Mouse (Mus musculus) forebrain, embryonic 15.5 days (tissue): Measurements from ENCODE around the gene Hadha. TPM values are rescaled to one million over a fixed set of nuclear protein-coding genes. Genes with fewer than 3 reads are reported as not detected.

Experiments used
- ATAC-seq: fragments of 200-750 bp; cut with Nextera tagmentation; replicated peaks from 2 replicates; pipeline ENCODE4 v1.8.0; 2017; ENCODE audit warnings: mild to moderate bottlenecking, moderate TSS enrichment, moderate library complexity
- H3K27ac ChIP-seq: fragments of 300-500 bp; sonication (generic); replicated peaks from 2 replicates; pipeline ENCODE4 v1.5.1; 2015; ENCODE audit warnings: mild to moderate bottlenecking, inconsistent platforms
- H3K27me3 ChIP-seq: fragments of 300-500 bp; sonication (generic); 2 replicates; pipeline ENCODE4 v1.6.1; 2015; ENCODE audit warnings: inconsistent platforms
- H3K36me3 ChIP-seq: fragments of 300-500 bp; sonication (generic); 2 replicates; pipeline ENCODE4 v1.6.1; 2015; ENCODE audit warnings: mild to moderate bottlenecking, inconsistent platforms
- H3K4me1 ChIP-seq: fragments of 300-500 bp; sonication (generic); 2 replicates; pipeline ENCODE4 v1.6.1; 2015; ENCODE audit warnings: inconsistent platforms
- H3K4me2 ChIP-seq: fragments of 300-500 bp; sonication (generic); replicated peaks from 2 replicates; pipeline ENCODE4 v1.6.1; 2015; ENCODE audit warnings: mild to moderate bottlenecking, inconsistent platforms
- H3K4me3 ChIP-seq: fragments of 300-500 bp; sonication (generic); 2 replicates; pipeline ENCODE4 v1.5.1; 2015; ENCODE audit warnings: mild to moderate bottlenecking, inconsistent platforms
- H3K9ac ChIP-seq: fragments of 300-500 bp; sonication (generic); replicated peaks from 2 replicates; pipeline ENCODE4 v1.6.1; 2015; ENCODE audit warnings: mild to moderate bottlenecking, inconsistent platforms
- H3K9me3 ChIP-seq: fragments of 300-500 bp; sonication (generic); 2 replicates; pipeline ENCODE4 v1.6.1; 2016; ENCODE audit warnings: inconsistent platforms
- WGBS: fragments of 180-500 bp; shearing (Covaris S2); methylation state at CpG from one replicate; pipeline ENCODE4 v1.1.7; 2015; ENCODE audit warnings: mixed read lengths; 5-methylcytosine and 5-hydroxymethylcytosine counted together
- polyA plus RNA-seq: library from polyadenylated mRNA; unstranded; fragments of >200 nt; fragmentation: Nextera tagmentation; extraction: Ambion mirVana; gene quantifications from 2 replicates; pipeline ENCODE4 v1.2.1, GENCODE M21; 2015

Hadha gene
- polyA plus RNA-seq, 1 experiment from 2014 or later, result 73.9 TPM

GRCm38 (mm10) chr5:30107611-30108041, 47.3 kb downstream of the Hadha start:
- H3K27ac ChIP-seq, result peak overlapping the region; percentile 84
- no peaks in the 10 kb centered on the region for H3K27me3 ChIP-seq
- no peaks in the 10 kb centered on the region for H3K9me3 ChIP-seq
- H3K4me2 ChIP-seq, result peak overlapping the region; percentile 86
- H3K36me3 ChIP-seq, result no peaks in the 10 kb centered on the region
- H3K9ac ChIP-seq, result no peak overlapping the region
- 5% methylated on average over 5 of the region's 5 CpGs for WGBS
- H3K4me1 ChIP-seq, result peaks cover 68% of the 10 kb centered on the region
- H3K4me3 ChIP-seq, result 0 out of 2 replicates have a peak overlapping the region, but pooled peaks have one; percentile 77
- ATAC-seq, result no peak

DNA sequence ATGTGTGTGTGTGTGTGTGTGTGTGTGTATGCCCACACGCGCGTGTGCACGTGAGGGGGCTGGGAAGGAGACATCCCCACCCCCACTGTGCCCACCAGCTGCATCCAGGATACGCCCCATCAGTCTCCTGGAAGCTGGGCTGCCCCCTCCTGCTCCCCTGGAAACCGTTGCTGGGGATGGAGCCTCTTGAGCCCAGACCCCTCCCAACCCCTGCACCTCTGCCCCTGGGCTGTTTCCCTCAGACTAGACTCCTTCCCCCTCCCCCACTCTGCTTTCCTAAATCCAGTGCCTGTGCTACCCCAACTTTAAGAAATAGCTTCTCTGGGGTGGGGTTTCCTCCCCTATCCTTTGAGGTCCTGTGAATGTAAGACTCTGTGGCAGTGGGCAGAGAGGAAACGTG, 47.8 kb downstream of the Hadha start:
- H3K9me3 ChIP-seq, result no peaks in the 10 kb centered on the region
- under 1% methylated on average over 7 of the region's 7 CpGs for WGBS

DNA sequence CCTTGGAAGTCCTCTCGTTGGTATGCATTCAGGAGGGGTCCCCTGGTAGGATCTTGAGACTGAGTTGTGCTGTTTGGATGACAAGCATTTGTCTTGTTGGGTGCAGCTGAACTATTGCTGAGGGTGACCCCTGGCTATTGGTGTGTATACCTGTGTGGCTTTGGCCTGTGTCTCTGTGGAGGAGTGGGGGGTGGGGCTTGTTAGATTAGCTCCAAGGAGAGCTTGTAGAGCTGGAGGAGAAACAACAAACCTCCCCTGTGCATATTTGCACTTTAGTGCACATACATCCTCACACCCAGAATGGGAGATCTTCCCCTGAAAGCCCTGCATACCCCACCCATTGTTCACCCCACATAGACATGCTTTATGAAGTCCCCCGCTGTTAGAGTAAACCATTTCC, 48.2 kb downstream of the Hadha start:
- no peak for ATAC-seq
- Histone ChIP-seq H3K9ac (no peak overlapping the region), H3K9me3 (no peaks in the 10 kb centered on the region), H3K4me3 (peak overlapping the region; percentile 77), H3K36me3 (no peaks in the 10 kb centered on the region), H3K4me1 (peaks cover 68% of the 10 kb centered on the region), H3K27ac (peak overlapping the region; percentile 84), H3K27me3 (no peaks in the 10 kb centered on the region), H3K4me2 (peak overlapping the region; percentile 86)
- 6% methylated on average over 2 of the region's 2 CpGs for WGBS

More for the DNA sequence above, 47.8 kb downstream of the Hadha start:
- Histone ChIP-seq H3K4me1 (peaks cover 68% of the 10 kb centered on the region), H3K4me2 (peak overlapping the region; percentile 86), H3K4me3 (peak overlapping the region; percentile 77), H3K36me3 (no peaks in the 10 kb centered on the region), H3K27me3 (no peaks in the 10 kb centered on the region), H3K27ac (peak overlapping the region; percentile 84), H3K9ac (no peak overlapping the region)
- peak; percentile 53 for ATAC-seq

DNA sequence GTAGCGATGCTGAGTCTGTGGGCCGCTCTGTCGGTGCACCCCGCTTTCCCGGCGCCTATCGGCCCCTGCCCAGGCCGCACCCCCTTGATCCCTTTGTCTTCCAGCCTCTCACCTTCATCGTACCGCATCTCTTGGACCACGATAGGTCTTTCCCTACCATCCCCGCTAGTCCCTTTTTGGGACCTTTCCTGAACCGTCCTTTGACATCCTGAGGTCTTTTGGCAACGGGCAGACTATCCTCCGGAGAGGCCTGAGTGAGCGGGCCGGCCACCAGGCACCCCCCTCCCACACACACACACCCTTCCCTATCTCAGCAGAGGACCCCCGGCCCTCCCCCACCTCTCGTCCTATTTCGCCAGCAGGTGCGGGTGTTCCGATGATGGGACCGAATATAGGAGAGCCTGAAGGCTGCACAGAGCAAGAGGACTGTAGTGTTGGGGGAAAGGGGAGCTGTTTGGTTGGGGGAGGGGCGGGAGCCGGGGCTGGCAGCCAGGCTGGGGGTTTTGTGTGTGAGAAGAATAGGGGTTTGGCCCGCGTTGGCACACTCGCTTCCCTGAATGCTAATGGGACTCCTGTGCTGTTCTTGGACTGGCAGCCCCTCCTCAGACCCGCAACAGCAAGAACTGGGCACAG, 49.2 kb downstream of the Hadha start, which contains the start of gene 3110082J24Rik:
TSS of gene 3110082J24Rik (minus strand) at position 419 of the 633 bp plus-strand sequence.
- Histone ChIP-seq H3K27me3 (no peaks in the 10 kb centered on the region), H3K4me3 (peak within 1 kb of the TSS; percentile 77), H3K36me3 (no peaks in the 10 kb centered on the region), H3K4me1 (peaks cover 58% of the 10 kb centered on the region), H3K4me2 (peak within 1 kb of the TSS; percentile 86), H3K9ac (peak within 1 kb of the TSS; percentile 71), H3K27ac (peak within 1 kb of the TSS; percentile 84), H3K9me3 (no peaks in the 10 kb centered on the region)
- WGBS, result under 1% methylated on average over 29 of the region's 29 CpGs
- ATAC-seq, result peak; percentile 74

- Histone ChIP-seq H3K27me3 (no peaks in the 10 kb centered on the region), H3K9me3 (no peaks in the 10 kb centered on the region), H3K4me3 (peak within 1 kb of the TSS; percentile 77), H3K4me2 (peak within 1 kb of the TSS; percentile 86), H3K36me3 (no peaks in the 10 kb centered on the region), H3K9ac (peak within 1 kb of the TSS; percentile 71), H3K27ac (peak within 1 kb of the TSS; percentile 84), H3K4me1 (peaks cover 51% of the 10 kb centered on the region)
- whole genome bisulfite sequencing, result 1% methylated on average over 58 of the region's 65 CpGs
- ATAC-seq, result peak; percentile 35
Measured at GRCm38 (mm10) chr5:30104841-30105667, 49.9 kb downstream of the Hadha start, which contains the start of gene Garem2. Garem2 (plus strand) TSS chr5:30105161.

DNA sequence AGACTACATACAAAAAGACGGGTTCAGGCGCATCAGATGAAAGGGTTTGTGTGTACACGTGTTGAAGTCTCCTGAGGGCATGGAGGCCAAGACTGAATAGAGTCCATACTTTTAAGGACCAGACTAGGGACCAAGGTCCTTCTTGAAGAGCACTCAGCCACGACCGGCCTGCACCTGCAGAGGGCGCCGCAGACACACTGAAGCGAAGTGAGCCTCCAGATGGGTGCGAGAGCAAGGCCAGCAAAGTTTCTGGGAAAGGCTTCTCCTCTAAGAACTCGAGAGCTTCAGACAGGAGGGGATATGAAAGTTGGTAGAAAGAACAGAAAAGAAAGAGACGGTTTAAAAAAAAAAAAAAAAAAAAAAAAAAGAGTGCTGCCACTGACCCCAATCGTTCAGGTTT, 50.6 kb downstream of the Hadha start:
- Histone ChIP-seq H3K4me2 (peak overlapping the region; percentile 86), H3K9me3 (no peaks in the 10 kb centered on the region), H3K4me1 (peaks cover 44% of the 10 kb centered on the region), H3K9ac (no peak overlapping the region), H3K27ac (no peak overlapping the region), H3K27me3 (no peaks in the 10 kb centered on the region), H3K4me3 (peak overlapping the region; percentile 77), H3K36me3 (no peaks in the 10 kb centered on the region)
- WGBS, result under 1% methylated on average over 12 of the region's 12 CpGs
- no peak for ATAC-seq

DNA sequence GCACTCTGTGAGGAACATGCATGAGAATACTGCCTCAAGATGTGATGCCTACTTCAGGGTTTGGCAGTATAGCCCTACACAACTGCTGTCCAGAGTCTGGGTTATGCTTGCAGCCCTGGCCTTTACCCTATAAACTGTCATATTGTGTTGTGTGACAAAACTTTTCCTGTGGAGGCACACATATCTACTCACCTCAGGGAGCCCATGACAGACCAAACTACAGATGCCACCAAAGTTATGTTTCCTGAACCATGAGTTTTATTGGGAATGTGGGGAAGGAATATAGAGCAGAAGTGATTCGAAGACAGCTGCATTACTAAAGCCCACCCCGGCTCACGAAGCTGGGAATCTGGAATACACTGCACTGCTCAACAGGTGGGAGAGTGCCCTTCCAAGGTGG, 51.6 kb downstream of the Hadha start:
- H3K4me1 ChIP-seq, result peaks cover 42% of the 10 kb centered on the region
- no peak overlapping the region for H3K9ac ChIP-seq
- no peaks in the 10 kb centered on the region for H3K36me3 ChIP-seq
- H3K4me2 ChIP-seq, result no peak overlapping the region
- H3K9me3 ChIP-seq, result no peaks in the 10 kb centered on the region
- 80% methylated on average over 3 of the region's 3 CpGs for WGBS
- no peak overlapping the region for H3K27ac ChIP-seq
- no peaks in the 10 kb centered on the region for H3K27me3 ChIP-seq
- no peak for ATAC-seq
- no peak overlapping the region for H3K4me3 ChIP-seq

- no peak overlapping the region for H3K4me3 ChIP-seq
- H3K9me3 ChIP-seq, result no peaks in the 10 kb centered on the region
- ATAC-seq, result no peak
- no peak overlapping the region for H3K4me2 ChIP-seq
- 100% methylated on average over 1 of the region's 1 CpGs for WGBS
- no peaks in the 10 kb centered on the region for H3K27me3 ChIP-seq
- no peak overlapping the region for H3K9ac ChIP-seq
- H3K27ac ChIP-seq, result no peak overlapping the region
- H3K36me3 ChIP-seq, result no peaks in the 10 kb centered on the region
- H3K4me1 ChIP-seq, result no peaks in the 10 kb centered on the region
Measured at GRCm38 (mm10) chr5:30098260-30098659, 56.7 kb downstream of the Hadha start.

GRCm38 (mm10) chr5:30095731-30096130, 59.2 kb downstream of the Hadha start:
- Histone ChIP-seq H3K36me3 (no peaks in the 10 kb centered on the region), H3K4me2 (no peak overlapping the region), H3K4me1 (no peaks in the 10 kb centered on the region), H3K4me3 (no peak overlapping the region), H3K9ac (no peak overlapping the region), H3K27me3 (no peaks in the 10 kb centered on the region), H3K9me3 (no peaks in the 10 kb centered on the region), H3K27ac (no peak overlapping the region)
- WGBS, result 81% methylated on average over 6 of the region's 6 CpGs
- ATAC-seq, result no peak

DNA sequence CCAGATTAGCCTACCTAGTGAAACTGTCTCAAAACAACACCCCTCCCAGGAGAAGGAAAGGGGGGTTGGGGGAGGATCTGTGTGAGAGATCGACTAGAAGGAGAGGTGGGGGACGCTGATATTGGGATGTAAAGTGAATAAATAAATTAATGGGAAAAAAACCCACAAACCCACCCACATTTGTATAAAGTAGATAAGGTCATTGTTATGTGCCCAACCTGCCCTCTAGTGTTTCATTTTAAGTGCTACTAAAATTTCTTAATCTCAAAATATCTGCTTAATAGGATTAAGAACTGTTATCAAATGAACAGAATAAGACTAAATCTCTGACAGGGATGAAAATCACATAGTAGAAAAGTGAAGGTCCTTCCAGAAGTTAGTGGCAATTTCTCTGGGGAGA, 60.6 kb downstream of the Hadha start:
- H3K4me3 ChIP-seq, result no peak overlapping the region
- H3K4me1 ChIP-seq, result no peaks in the 10 kb centered on the region
- H3K27me3 ChIP-seq, result no peaks in the 10 kb centered on the region
- H3K9ac ChIP-seq, result no peak overlapping the region
- ATAC-seq, result no peak
- no peak overlapping the region for H3K27ac ChIP-seq
- H3K4me2 ChIP-seq, result no peak overlapping the region
- 49% methylated on average over 2 of the region's 2 CpGs for WGBS
- no peaks in the 10 kb centered on the region for H3K9me3 ChIP-seq
- no peaks in the 10 kb centered on the region for H3K36me3 ChIP-seq

DNA sequence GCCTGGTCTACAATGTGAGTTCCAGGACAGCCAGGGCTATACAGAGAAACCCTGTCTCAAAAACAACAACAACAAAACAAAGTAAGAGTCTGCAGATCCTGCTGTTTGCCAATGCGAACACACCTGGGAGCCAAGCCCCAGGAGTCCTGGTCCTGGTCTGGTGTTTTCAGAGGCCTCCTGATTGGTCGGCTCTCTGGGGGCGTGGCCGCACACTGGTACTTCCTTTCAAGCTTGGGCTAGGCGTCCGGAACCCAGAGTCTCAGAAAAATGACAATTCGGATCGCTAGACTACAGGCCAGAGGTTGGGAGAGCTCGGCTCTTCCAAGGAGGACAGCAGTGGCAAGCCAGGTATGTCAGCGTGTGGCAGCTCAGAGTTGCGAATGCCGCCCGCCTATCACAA, 62.3 kb downstream of the Hadha start:
- no peak overlapping the region for H3K4me3 ChIP-seq
- H3K9me3 ChIP-seq, result no peaks in the 10 kb centered on the region
- no peak overlapping the region for H3K4me2 ChIP-seq
- H3K27me3 ChIP-seq, result no peaks in the 10 kb centered on the region
- no peak overlapping the region for H3K27ac ChIP-seq
- H3K4me1 ChIP-seq, result no peaks in the 10 kb centered on the region
- no peaks in the 10 kb centered on the region for H3K36me3 ChIP-seq
- no peak overlapping the region for H3K9ac ChIP-seq
- ATAC-seq, result no peak
- 71% methylated on average over 13 of the region's 13 CpGs for WGBS
